Comparison of ENCODE assay signal across 22 mouse cellular contexts in genomic region chr9:14937308-14937707, GRCm38 (mm10). TPM values are rescaled to one million over a fixed set of nuclear protein-coding genes. Genes with fewer than 3 reads are reported as not detected.
"Had no signal": no experiment of that assay in that cellular context is flagged by ENCODE, and none has a peak within 500 bp of the region (broad histone marks: within the 10 kb centered on the region; RNA-seq: fewer than 3 reads in every experiment).

No protein-coding gene starts in this region.

- H3K36me3 ChIP-seq: neural tube, embryonic 12.5 days; neural tube, embryonic 13.5 days; neural tube, embryonic 15.5 days; stomach, embryonic 15.5 days had no signal

- H3K27me3 ChIP-seq: neural tube, embryonic 12.5 days; neural tube, embryonic 13.5 days; neural tube, embryonic 15.5 days; stomach, embryonic 15.5 days had no signal

- H3K27ac ChIP-seq: neural tube, embryonic 12.5 days; neural tube, embryonic 13.5 days; neural tube, embryonic 15.5 days; stomach, embryonic 15.5 days; stomach, postnatal 0 days had no signal

- H3K9me3 ChIP-seq: neural tube, embryonic 12.5 days; neural tube, embryonic 13.5 days; neural tube, embryonic 15.5 days; stomach, embryonic 15.5 days had no signal

- DNase-seq: retina, postnatal 1 day; right cerebral cortex, adult 18-20 months; right cerebral cortex, postnatal 14 days; right cerebral cortex, postnatal 25 days; right cerebral cortex, postnatal 4 days; spleen, adult 18-20 months; thymus, adult 18-20 months; thymus, adult 2 months; thymus, postnatal 14 days; thymus, postnatal 25 days; thymus, postnatal 36 days; thymus, postnatal 4 days had no signal

- H3K9ac ChIP-seq: neural tube, embryonic 12.5 days; neural tube, embryonic 13.5 days; neural tube, embryonic 15.5 days; stomach, embryonic 15.5 days had no signal

- H3K4me1 ChIP-seq: neural tube, embryonic 12.5 days; neural tube, embryonic 13.5 days; neural tube, embryonic 15.5 days; stomach, embryonic 15.5 days had no signal

- H3K4me2 ChIP-seq: neural tube, embryonic 12.5 days; neural tube, embryonic 13.5 days; neural tube, embryonic 15.5 days; stomach, embryonic 15.5 days had no signal

- H3K4me3 ChIP-seq: neural tube, embryonic 12.5 days; neural tube, embryonic 13.5 days; neural tube, embryonic 15.5 days; stomach, embryonic 15.5 days had no signal

RNA-seq across cellular contexts. Expression of gene Izumo1r, which starts 33.6 kb away (rescaled TPM):
- polyA plus RNA-seq: neural tube, embryonic 11.5 days; neural tube, embryonic 12.5 days; neural tube, embryonic 13.5 days; neural tube, embryonic 14.5 days; neural tube, embryonic 15.5 days; stomach, embryonic 14.5 days; stomach, embryonic 15.5 days; stomach, embryonic 16.5 days; stomach, postnatal 0 days; testis, adult 2 months had no signal
